Mouse (Mus musculus): ENCODE measurements around the gene Gjb3.

DNA sequence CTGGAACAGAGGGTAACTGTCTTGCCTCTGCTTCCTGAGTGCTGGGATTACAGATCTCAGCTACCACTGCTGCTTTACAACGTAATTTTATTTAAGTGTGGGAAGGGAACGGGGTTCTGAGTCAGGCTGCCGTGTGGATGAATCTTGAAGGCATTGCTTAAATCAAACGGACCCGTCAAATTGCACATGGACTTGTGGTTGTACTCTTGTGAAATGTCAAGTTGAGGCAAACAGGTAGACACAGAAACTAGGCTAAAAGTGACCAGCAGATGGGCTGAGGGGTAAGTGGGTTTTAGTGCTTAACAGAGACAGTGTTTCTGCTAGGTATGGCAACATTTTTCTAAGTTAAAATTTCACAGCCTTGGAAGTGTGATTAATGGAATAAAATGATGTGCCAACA is 7.0 kb upstream of the Gjb3 start:
- TF ChIP-seq CTCF (IDR thresholded peaks at IDR 0.05; ENCODE audit: low read depth, low read length) (no peak), GATA1 (IDR thresholded peaks at IDR 0.05; ENCODE audit: borderline replicate concordance, low read length) (no peak)
